Mouse (Mus musculus): ENCODE data around the gene Mindy1. TPM values are rescaled to one million over a fixed set of nuclear protein-coding genes. Genes with fewer than 3 reads are reported as not detected.

Gene Mindy1
- polyA plus RNA-seq, 1 experiment from 2014 or later, result 54.6 TPM

- H3K4me3 ChIP-seq (replicated peaks; ENCODE audit: low read length), result no peak overlapping the region
- H3K9me3 ChIP-seq (replicated peaks; ENCODE audit: control insufficient read depth, low read length), result no peaks in the 10 kb centered on the region
- H3K4me2 ChIP-seq (ENCODE audit: low read depth, low read length), result no peak overlapping the region
- H3K36me3 ChIP-seq (ENCODE audit: control insufficient read depth, insufficient read depth, low read length), result peaks cover 14% of the 10 kb centered on the region; the same call in 1 of the 2 replicates
- no peaks in the 10 kb centered on the region for H3K27me3 ChIP-seq (ENCODE audit: control insufficient read depth, insufficient read depth, low read length)
- 35% methylated on average over 6 of the region's 6 CpGs for WGBS
- no peak for ATAC-seq (ENCODE audit: insufficient read depth, low FRiP score)
- no peak overlapping the region for H3K27ac ChIP-seq (ENCODE audit: low read length)
- H3K4me1 ChIP-seq (ENCODE audit: control insufficient read depth, insufficient read depth, low read length), result peaks cover 24% of the 10 kb centered on the region
- no peak overlapping the region for H3K9ac ChIP-seq (ENCODE audit: low read length)
Measured at GRCm38 (mm10) chr3:95318548-95318947, 37.4 kb downstream of the Mindy1 start.

GRCm38 (mm10) chr3:95319110-95319509 lies 38.0 kb downstream of the Mindy1 start:
- Histone ChIP-seq H3K27ac (ENCODE audit: low read length) (no peak overlapping the region), H3K9ac (ENCODE audit: low read length) (no peak overlapping the region), H3K4me1 (ENCODE audit: control insufficient read depth, insufficient read depth, low read length) (peaks cover 24% of the 10 kb centered on the region), H3K4me2 (ENCODE audit: low read depth, low read length) (no peak overlapping the region), H3K27me3 (ENCODE audit: control insufficient read depth, insufficient read depth, low read length) (no peaks in the 10 kb centered on the region), H3K4me3 (replicated peaks; ENCODE audit: low read length) (no peak overlapping the region), H3K36me3 (ENCODE audit: control insufficient read depth, insufficient read depth, low read length) (peaks cover 15% of the 10 kb centered on the region; the same call in 1 of the 2 replicates), H3K9me3 (replicated peaks; ENCODE audit: control insufficient read depth, low read length) (no peaks in the 10 kb centered on the region)
- 31% methylated on average over 2 of the region's 2 CpGs for WGBS
- ATAC-seq (ENCODE audit: insufficient read depth, low FRiP score), result no peak

- H3K36me3 ChIP-seq (ENCODE audit: control insufficient read depth, insufficient read depth, low read length), result peaks cover 21% of the 10 kb centered on the region
- no peak overlapping the region for H3K27ac ChIP-seq (ENCODE audit: low read length)
- no peak overlapping the region for H3K9ac ChIP-seq (ENCODE audit: low read length)
- H3K4me2 ChIP-seq (ENCODE audit: low read depth, low read length), result no peak overlapping the region
- no peaks in the 10 kb centered on the region for H3K27me3 ChIP-seq (ENCODE audit: control insufficient read depth, insufficient read depth, low read length)
- H3K9me3 ChIP-seq (replicated peaks; ENCODE audit: control insufficient read depth, low read length), result no peaks in the 10 kb centered on the region
- ATAC-seq (ENCODE audit: insufficient read depth, low FRiP score), result no peak
- H3K4me3 ChIP-seq (replicated peaks; ENCODE audit: low read length), result no peak overlapping the region
- 70% methylated on average over 12 of the region's 12 CpGs for WGBS
- peaks cover 24% of the 10 kb centered on the region for H3K4me1 ChIP-seq (ENCODE audit: control insufficient read depth, insufficient read depth, low read length)
Measured at GRCm38 (mm10) chr3:95319701-95320625, 38.8 kb downstream of the Mindy1 start.

- no peak overlapping the region for H3K4me2 ChIP-seq (ENCODE audit: low read depth, low read length)
- no peaks in the 10 kb centered on the region for H3K27me3 ChIP-seq (ENCODE audit: control insufficient read depth, insufficient read depth, low read length)
- H3K9me3 ChIP-seq (replicated peaks; ENCODE audit: control insufficient read depth, low read length), result no peaks in the 10 kb centered on the region
- H3K4me3 ChIP-seq (replicated peaks; ENCODE audit: low read length), result no peak overlapping the region
- H3K4me1 ChIP-seq (ENCODE audit: control insufficient read depth, insufficient read depth, low read length), result peaks cover 5% of the 10 kb centered on the region; the same call in 1 of the 2 replicates
- peaks cover 39% of the 10 kb centered on the region for H3K36me3 ChIP-seq (ENCODE audit: control insufficient read depth, insufficient read depth, low read length)
- WGBS, result 83% methylated on average over 3 of the region's 3 CpGs
- no peak overlapping the region for H3K9ac ChIP-seq (ENCODE audit: low read length)
- H3K27ac ChIP-seq (ENCODE audit: low read length), result no peak overlapping the region
- ATAC-seq (ENCODE audit: insufficient read depth, low FRiP score), result no peak
Measured at GRCm38 (mm10) chr3:95323429-95323828, 42.3 kb downstream of the Mindy1 start.

- Histone ChIP-seq H3K4me1 (ENCODE audit: control insufficient read depth, insufficient read depth, low read length) (no peaks in the 10 kb centered on the region), H3K9me3 (replicated peaks; ENCODE audit: control insufficient read depth, low read length) (no peaks in the 10 kb centered on the region), H3K27ac (ENCODE audit: low read length) (no peak overlapping the region), H3K9ac (ENCODE audit: low read length) (no peak overlapping the region), H3K36me3 (ENCODE audit: control insufficient read depth, insufficient read depth, low read length) (peaks cover 39% of the 10 kb centered on the region), H3K4me2 (ENCODE audit: low read depth, low read length) (no peak overlapping the region), H3K4me3 (replicated peaks; ENCODE audit: low read length) (no peak overlapping the region), H3K27me3 (ENCODE audit: control insufficient read depth, insufficient read depth, low read length) (no peaks in the 10 kb centered on the region)
- WGBS, result 89% methylated on average over 6 of the region's 6 CpGs
- ATAC-seq (ENCODE audit: insufficient read depth, low FRiP score), result no peak
Measured at GRCm38 (mm10) chr3:95324454-95325144, 43.5 kb downstream of the Mindy1 start.

- no peak for ATAC-seq (ENCODE audit: insufficient read depth, low FRiP score)
- H3K36me3 ChIP-seq (ENCODE audit: control insufficient read depth, insufficient read depth, low read length), result peaks cover 35% of the 10 kb centered on the region
Measured at GRCm38 (mm10) chr3:95328803-95329404, 47.8 kb downstream of the Mindy1 start.

DNA sequence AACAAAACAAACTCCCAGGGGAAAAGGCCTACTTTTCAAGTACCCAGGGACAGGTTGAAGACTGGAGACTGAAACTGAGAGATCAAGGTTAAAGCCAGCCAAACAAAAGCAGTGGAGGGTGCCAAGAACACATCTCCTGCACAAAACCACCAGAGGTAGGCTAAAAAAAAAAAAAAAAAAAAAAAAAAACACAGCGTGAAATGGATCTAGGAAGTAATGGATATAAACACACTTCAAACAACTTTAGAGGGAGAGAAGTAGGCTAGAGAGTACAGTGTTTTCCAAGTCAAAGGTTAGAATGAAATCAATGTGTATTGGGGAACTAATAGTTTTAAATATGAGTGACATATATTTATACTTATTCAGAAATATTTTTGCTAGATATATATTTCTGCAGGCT lies 50.4 kb downstream of the Mindy1 start:
- Histone ChIP-seq H3K36me3 (ENCODE audit: control insufficient read depth, insufficient read depth, low read length) (peaks cover 24% of the 10 kb centered on the region), H3K4me1 (ENCODE audit: control insufficient read depth, insufficient read depth, low read length) (no peaks in the 10 kb centered on the region), H3K9ac (ENCODE audit: low read length) (no peak overlapping the region), H3K27me3 (ENCODE audit: control insufficient read depth, insufficient read depth, low read length) (no peaks in the 10 kb centered on the region), H3K4me2 (ENCODE audit: low read depth, low read length) (no peak overlapping the region), H3K4me3 (replicated peaks; ENCODE audit: low read length) (no peak overlapping the region), H3K27ac (ENCODE audit: low read length) (no peak overlapping the region), H3K9me3 (replicated peaks; ENCODE audit: control insufficient read depth, low read length) (no peaks in the 10 kb centered on the region)
- 56% methylated on average over 1 of the region's 1 CpGs for WGBS
- no peak for ATAC-seq (ENCODE audit: insufficient read depth, low FRiP score)

More at GRCm38 (mm10) chr3:95328803-95329404, 47.8 kb downstream of the Mindy1 start:
- WGBS, result 83% methylated on average over 1 of the region's 1 CpGs
- H3K27me3 ChIP-seq (ENCODE audit: control insufficient read depth, insufficient read depth, low read length), result no peaks in the 10 kb centered on the region
- no peak overlapping the region for H3K4me2 ChIP-seq (ENCODE audit: low read depth, low read length)
- no peaks in the 10 kb centered on the region for H3K9me3 ChIP-seq (replicated peaks; ENCODE audit: control insufficient read depth, low read length)
- H3K9ac ChIP-seq (ENCODE audit: low read length), result no peak overlapping the region
- no peaks in the 10 kb centered on the region for H3K4me1 ChIP-seq (ENCODE audit: control insufficient read depth, insufficient read depth, low read length)
- no peak overlapping the region for H3K27ac ChIP-seq (ENCODE audit: low read length)
- no peak overlapping the region for H3K4me3 ChIP-seq (replicated peaks; ENCODE audit: low read length)

DNA sequence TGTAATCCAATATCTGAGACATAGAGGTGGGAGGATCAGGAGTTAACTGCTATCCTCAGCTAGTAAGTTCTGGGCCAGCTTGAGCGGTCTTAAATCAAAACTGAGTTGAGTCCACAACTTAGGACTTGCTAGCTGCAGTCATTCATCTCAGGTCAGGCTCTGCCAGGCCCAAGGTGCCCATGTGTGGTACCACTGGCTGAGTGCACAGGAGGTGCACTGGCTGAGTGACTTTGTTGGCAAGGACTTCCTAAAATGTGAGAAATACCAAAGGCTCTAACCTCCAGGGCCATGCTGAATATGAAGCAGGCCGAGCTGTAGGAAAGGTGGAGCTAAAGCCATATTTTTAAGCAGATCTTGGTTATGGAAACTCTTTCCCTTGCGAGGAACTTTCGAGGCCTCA lies 56.2 kb downstream of the Mindy1 start:
- H3K36me3 ChIP-seq (ENCODE audit: control insufficient read depth, insufficient read depth, low read length), result peaks cover 49% of the 10 kb centered on the region
- H3K4me3 ChIP-seq (replicated peaks; ENCODE audit: low read length), result no peak overlapping the region
- H3K4me2 ChIP-seq (ENCODE audit: low read depth, low read length), result no peak overlapping the region
- 96% methylated on average over 4 of the region's 4 CpGs for WGBS
- H3K9me3 ChIP-seq (replicated peaks; ENCODE audit: control insufficient read depth, low read length), result no peaks in the 10 kb centered on the region
- ATAC-seq (ENCODE audit: insufficient read depth, low FRiP score), result no peak
- no peaks in the 10 kb centered on the region for H3K27me3 ChIP-seq (ENCODE audit: control insufficient read depth, insufficient read depth, low read length)
- H3K27ac ChIP-seq (ENCODE audit: low read length), result no peak overlapping the region
- H3K9ac ChIP-seq (ENCODE audit: low read length), result no peak overlapping the region
- H3K4me1 ChIP-seq (ENCODE audit: control insufficient read depth, insufficient read depth, low read length), result no peaks in the 10 kb centered on the region

GRCm38 (mm10) chr3:95338251-95338650 lies 57.1 kb downstream of the Mindy1 start:
- WGBS, result 94% methylated on average over 4 of the region's 4 CpGs
- no peak for ATAC-seq (ENCODE audit: insufficient read depth, low FRiP score)
- H3K4me3 ChIP-seq (replicated peaks; ENCODE audit: low read length), result no peak overlapping the region
- no peaks in the 10 kb centered on the region for H3K9me3 ChIP-seq (replicated peaks; ENCODE audit: control insufficient read depth, low read length)
- no peak overlapping the region for H3K4me2 ChIP-seq (ENCODE audit: low read depth, low read length)
- H3K27ac ChIP-seq (ENCODE audit: low read length), result no peak overlapping the region
- H3K4me1 ChIP-seq (ENCODE audit: control insufficient read depth, insufficient read depth, low read length), result no peaks in the 10 kb centered on the region
- H3K36me3 ChIP-seq (ENCODE audit: control insufficient read depth, insufficient read depth, low read length), result peaks cover 46% of the 10 kb centered on the region
- H3K27me3 ChIP-seq (ENCODE audit: control insufficient read depth, insufficient read depth, low read length), result no peaks in the 10 kb centered on the region
- H3K9ac ChIP-seq (ENCODE audit: low read length), result no peak overlapping the region

Measured in stomach, embryonic 16.5 days (tissue).